Mouse (Mus musculus) A20 (cell line): Measurements from ENCODE around the gene Card10.

ENCODE experiments used
- DNase-seq: peaks from one replicate; pipeline ENCODE4 v3.0.0-alpha.2; 2011; ENCODE audit warnings: low read depth, low spot score

The Card10 gene

GRCm38 (mm10) chr15:78801971-78802741 lies 686 bp downstream of the Card10 start:
- DNase-seq = no peak

GRCm38 (mm10) chr15:78801571-78801970 lies 1.3 kb downstream of the Card10 start:
- no peak for DNase-seq

GRCm38 (mm10) chr15:78799029-78799428 lies 3.8 kb downstream of the Card10 start:
- no peak for DNase-seq

GRCm38 (mm10) chr15:78797060-78797329 lies 5.8 kb downstream of the Card10 start:
- no peak for DNase-seq

- no peak for DNase-seq
Measured at GRCm38 (mm10) chr15:78796196-78797059, 6.4 kb downstream of the Card10 start.

- no peak for DNase-seq
Measured at GRCm38 (mm10) chr15:78790990-78791389, 11.9 kb downstream of the Card10 start.

- DNase-seq = no peak
Measured at GRCm38 (mm10) chr15:78790451-78790850, 12.4 kb downstream of the Card10 start.

GRCm38 (mm10) chr15:78789721-78790323 lies 13.0 kb downstream of the Card10 start:
- DNase-seq = no peak

- no peak for DNase-seq
Measured at GRCm38 (mm10) chr15:78788042-78788441, 14.8 kb downstream of the Card10 start.

GRCm38 (mm10) chr15:78787287-78787856 lies 15.5 kb downstream of the Card10 start:
- no peak for DNase-seq

GRCm38 (mm10) chr15:78786411-78786818 lies 16.4 kb downstream of the Card10 start:
- no peak for DNase-seq

GRCm38 (mm10) chr15:78785961-78786360 lies 16.9 kb downstream of the Card10 start:
- no peak for DNase-seq

- DNase-seq = no peak
Measured at GRCm38 (mm10) chr15:78785258-78785657, 17.6 kb downstream of the Card10 start.

GRCm38 (mm10) chr15:78784520-78784919 lies 18.3 kb downstream of the Card10 start:
- no peak for DNase-seq

- no peak for DNase-seq
Measured at GRCm38 (mm10) chr15:78782348-78783103, 20.3 kb downstream of the Card10 start.

GRCm38 (mm10) chr15:78780908-78781307 lies 21.9 kb downstream of the Card10 start:
- no peak for DNase-seq

- no peak for DNase-seq
Measured at GRCm38 (mm10) chr15:78780359-78780758, 22.5 kb downstream of the Card10 start.

- no peak for DNase-seq
Measured at GRCm38 (mm10) chr15:78779690-78780089, 23.2 kb downstream of the Card10 start.

- peak; percentile 40 for DNase-seq
Measured at GRCm38 (mm10) chr15:78779253-78779652, 23.6 kb downstream of the Card10 start.

GRCm38 (mm10) chr15:78778077-78778870 lies 24.6 kb downstream of the Card10 start:
- peak; percentile 58 for DNase-seq
